Mouse (Mus musculus) right cerebral cortex, postnatal 10 days (tissue): Measurements from ENCODE around the gene Fgfr2.
"Not testable (repeated sequence)": the region's sequence is repeated elsewhere in the genome, so short reads cannot be mapped to it uniquely, and the experiment has no call there.

Source experiments
- DNase-seq, 2 experiments: peaks; one replicate each; pipeline ENCODE4 v3.0.0; 2021; ENCODE audit warnings: low spot score in 2 of 2

Fgfr2 gene

GRCm38 (mm10) chr7:132449891-132450735, 673.0 kb downstream of the Fgfr2 start:
- DNase-seq, result no peak

- DNase-seq, result no peak
These were observed 674.5 kb downstream of the Fgfr2 start for GRCm38 (mm10) chr7:132448511-132449154.

GRCm38 (mm10) chr7:132447558-132447957, 675.6 kb downstream of the Fgfr2 start:
- no peak for DNase-seq

GRCm38 (mm10) chr7:132446841-132447240, 676.3 kb downstream of the Fgfr2 start:
- no peak for DNase-seq

GRCm38 (mm10) chr7:132444221-132444620, 678.9 kb downstream of the Fgfr2 start:
- no peak for DNase-seq

GRCm38 (mm10) chr7:132443769-132444168, 679.4 kb downstream of the Fgfr2 start:
- no peak for DNase-seq

- DNase-seq, result no peak
These were observed 680.0 kb downstream of the Fgfr2 start for GRCm38 (mm10) chr7:132443134-132443533.

- not testable (repeated sequence) for DNase-seq
These were observed 680.9 kb downstream of the Fgfr2 start for GRCm38 (mm10) chr7:132442133-132442763.

- no peak for DNase-seq
These were observed 683.2 kb downstream of the Fgfr2 start for GRCm38 (mm10) chr7:132439916-132440315.

- no peak for DNase-seq
These were observed 685.1 kb downstream of the Fgfr2 start for GRCm38 (mm10) chr7:132438060-132438459.

GRCm38 (mm10) chr7:132437431-132437830, 685.7 kb downstream of the Fgfr2 start:
- DNase-seq, result no peak

GRCm38 (mm10) chr7:132435486-132436055, 687.6 kb downstream of the Fgfr2 start:
- no peak for DNase-seq

- peak in 1 of 2 experiments; percentile 36 for DNase-seq
These were observed 693.8 kb downstream of the Fgfr2 start for GRCm38 (mm10) chr7:132429324-132429723.

- DNase-seq, result no peak
These were observed 694.8 kb downstream of the Fgfr2 start for GRCm38 (mm10) chr7:132428308-132428707.

GRCm38 (mm10) chr7:132426069-132426468, 697.1 kb downstream of the Fgfr2 start:
- DNase-seq, result no peak

GRCm38 (mm10) chr7:132425364-132425999, 697.7 kb downstream of the Fgfr2 start:
- DNase-seq, result no peak

GRCm38 (mm10) chr7:132423570-132423969, 699.6 kb downstream of the Fgfr2 start:
- DNase-seq, result no peak

- DNase-seq, result no peak
These were observed 703.5 kb downstream of the Fgfr2 start for GRCm38 (mm10) chr7:132419378-132420255.

- DNase-seq, result no peak
These were observed 706.3 kb downstream of the Fgfr2 start for GRCm38 (mm10) chr7:132416866-132417265.

GRCm38 (mm10) chr7:132415866-132416265, 707.3 kb downstream of the Fgfr2 start:
- DNase-seq, result no peak

- no peak for DNase-seq
These were observed 710.6 kb downstream of the Fgfr2 start for GRCm38 (mm10) chr7:132412520-132412919.
